Mouse (Mus musculus) limb, embryonic 11.5 days (tissue): ENCODE results near the gene Rims4. TPM values are rescaled to one million over a fixed set of nuclear protein-coding genes. Genes with fewer than 3 reads are reported as not detected.
A peak's percentile ranks its signal among the peaks of the same experiment; 100 is the strongest.

Source experiments
- ATAC-seq: fragments of 200-750 bp; cut with Nextera tagmentation; 2 replicates; pipeline ENCODE4 v1.8.0; 2017; ENCODE audit warnings: low read depth; ENCODE audit not compliant: insufficient number of reproducible peaks, low FRiP score, low TSS enrichment
- DNase-seq: peaks from one replicate; pipeline ENCODE4 v3.0.0-alpha.2; 2015; ENCODE audit warnings: low spot score
- H3K27ac ChIP-seq: fragments of 300-500 bp; sonication (generic); replicated peaks from 2 replicates; pipeline ENCODE4 v1.5.1; 2014; ENCODE audit warnings: low read depth, mild to moderate bottlenecking, low read length
- H3K27me3 ChIP-seq: fragments of 300-500 bp; sonication (generic); 2 replicates; pipeline ENCODE4 v1.6.1; 2014; ENCODE audit warnings: mild to moderate bottlenecking, low read length, mixed read lengths; ENCODE audit not compliant: control insufficient read depth, insufficient read depth
- H3K36me3 ChIP-seq: fragments of 300-500 bp; sonication (generic); 2 replicates; pipeline ENCODE4 v1.6.1; 2014; ENCODE audit warnings: mild to moderate bottlenecking, low read length, moderate library complexity, mixed read lengths; ENCODE audit not compliant: control insufficient read depth, insufficient read depth
- H3K4me1 ChIP-seq: fragments of 300-500 bp; sonication (generic); 2 replicates; pipeline ENCODE4 v1.6.1; 2014; ENCODE audit warnings: low read length, mixed read lengths; ENCODE audit not compliant: control insufficient read depth, insufficient read depth
- H3K4me2 ChIP-seq: fragments of 300-500 bp; sonication (generic); 2 replicates; pipeline ENCODE4 v1.6.1; 2014; ENCODE audit warnings: low read depth, mild to moderate bottlenecking, moderate library complexity; ENCODE audit not compliant: severe bottlenecking
- H3K4me3 ChIP-seq: fragments of 300-500 bp; sonication (generic); 2 replicates; pipeline ENCODE4 v1.5.1; 2014; ENCODE audit warnings: low read depth, low read length
- H3K9ac ChIP-seq: fragments of 300-500 bp; sonication (generic); 2 replicates; pipeline ENCODE4 v1.6.1; 2014; ENCODE audit warnings: mild to moderate bottlenecking, low read length
- H3K9me3 ChIP-seq: fragments of 300-500 bp; sonication (generic); 2 replicates; pipeline ENCODE4 v1.6.1; 2016; ENCODE audit warnings: low read length; ENCODE audit not compliant: control insufficient read depth
- WGBS: fragments of 180-500 bp; shearing (Covaris S2); extraction: QIAGEN DNeasy Blood & Tissue Kit; methylation state at CpG from one replicate; pipeline ENCODE4 v1.1.7; 2014; 5-methylcytosine and 5-hydroxymethylcytosine counted together
- polyA plus RNA-seq: library from polyadenylated mRNA; unstranded; fragments of >200 nt; fragmentation: Nextera tagmentation; extraction: Ambion mirVana; gene quantifications from 2 replicates; pipeline ENCODE4 v1.2.1, GENCODE M21; 2014

Gene Rims4
- polyA plus RNA-seq, result 0.06 and 0.16 TPM in 2 replicates

DNA sequence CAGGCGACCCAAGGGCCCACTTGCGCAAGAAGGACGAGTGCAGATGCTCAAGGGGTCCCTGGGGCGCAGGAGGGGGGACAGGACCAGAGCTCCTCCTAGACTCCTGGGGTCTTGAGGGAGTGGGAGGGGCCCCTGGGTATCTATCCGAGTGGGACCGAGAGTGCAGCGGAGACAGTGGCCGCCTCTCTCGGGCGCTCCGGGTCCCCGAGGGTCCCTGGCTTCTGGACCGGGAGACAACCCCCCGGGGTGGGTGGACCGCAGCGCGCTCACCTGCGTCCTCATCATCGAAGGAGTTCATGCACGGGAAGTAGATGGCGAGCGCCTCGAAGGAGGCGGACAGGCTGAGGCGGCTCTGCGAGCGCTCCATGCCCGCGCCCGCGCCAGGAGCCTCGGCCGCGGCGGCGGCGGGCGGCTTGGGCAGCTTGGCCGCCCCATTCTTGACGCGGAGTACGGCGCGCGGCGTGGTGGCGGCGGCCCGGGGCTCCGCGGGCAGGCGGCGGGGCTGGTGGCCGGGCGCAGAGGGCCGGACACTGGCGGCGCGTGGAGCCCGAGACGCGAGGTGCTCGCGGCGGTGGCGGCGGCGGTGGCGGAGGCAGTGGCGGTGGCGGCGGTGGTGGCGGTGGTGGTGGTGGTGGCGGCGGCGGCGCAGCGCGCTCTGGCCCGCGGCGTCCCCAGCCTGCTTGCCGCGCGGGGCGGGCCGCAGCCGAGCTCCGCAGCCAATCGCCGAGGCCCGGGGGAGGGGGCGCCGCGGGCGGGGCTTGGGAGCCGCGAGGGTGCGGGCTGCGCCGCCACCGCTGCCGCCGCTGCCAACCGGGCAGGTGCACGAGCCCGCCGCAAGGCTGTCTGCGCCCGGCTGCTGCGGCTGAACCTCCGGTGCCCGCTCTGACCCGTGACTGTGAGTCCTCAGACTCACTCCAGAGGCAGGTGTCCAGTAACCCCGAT is at the start of gene Rims4:
Gene Rims4 (minus strand): TSS at position 367 of the 942 bp plus-strand sequence.
- DNase-seq (peak; percentile 51), ATAC-seq (peak; percentile 44; the same call in 1 of the 2 replicates)
- peak within 1 kb of the TSS; percentile 27; the same call in 1 of the 2 replicates for H3K9ac ChIP-seq
- no peaks in the 10 kb centered on the region for H3K36me3 ChIP-seq
- no peaks in the 10 kb centered on the region for H3K9me3 ChIP-seq
- WGBS, result under 1% methylated on average over 77 of the region's 115 CpGs
- peaks cover 7% of the 10 kb centered on the region for H3K4me1 ChIP-seq
- H3K27me3 ChIP-seq, result peaks cover 64% of the 10 kb centered on the region
- H3K27ac ChIP-seq, result no peak within 1 kb of the TSS
- H3K4me2 ChIP-seq, result peak within 1 kb of the TSS; percentile 93
- peak within 1 kb of the TSS; percentile 38 for H3K4me3 ChIP-seq

DNA sequence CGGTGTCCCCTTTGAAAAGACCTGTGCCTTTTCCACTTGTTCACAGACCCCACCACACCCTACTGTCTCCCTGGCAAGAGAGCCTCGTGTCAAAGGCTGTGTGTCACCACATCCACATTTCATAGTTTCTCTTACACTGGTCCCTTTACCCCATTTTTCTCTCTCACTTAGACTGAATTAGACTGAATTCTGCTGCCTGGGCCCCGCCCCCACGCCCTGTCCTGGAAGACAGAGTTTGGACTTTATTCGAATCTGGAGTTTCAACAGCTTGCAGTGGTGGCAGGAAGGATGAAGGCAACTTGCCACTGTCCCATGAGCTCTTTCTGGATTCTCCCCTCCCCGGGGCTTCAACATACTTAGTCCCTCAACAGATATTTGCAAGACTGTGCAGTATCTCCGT is 47.2 kb upstream of the Rims4 start:
- Histone ChIP-seq H3K27ac (no peak overlapping the region), H3K4me3 (no peak overlapping the region), H3K4me2 (no peak overlapping the region), H3K4me1 (no peaks in the 10 kb centered on the region), H3K27me3 (no peaks in the 10 kb centered on the region), H3K9ac (no peak overlapping the region), H3K9me3 (no peaks in the 10 kb centered on the region), H3K36me3 (no peaks in the 10 kb centered on the region)
- no peak for DNase-seq
- WGBS, result 74% methylated on average over 7 of the region's 7 CpGs
- no peak for ATAC-seq

DNA sequence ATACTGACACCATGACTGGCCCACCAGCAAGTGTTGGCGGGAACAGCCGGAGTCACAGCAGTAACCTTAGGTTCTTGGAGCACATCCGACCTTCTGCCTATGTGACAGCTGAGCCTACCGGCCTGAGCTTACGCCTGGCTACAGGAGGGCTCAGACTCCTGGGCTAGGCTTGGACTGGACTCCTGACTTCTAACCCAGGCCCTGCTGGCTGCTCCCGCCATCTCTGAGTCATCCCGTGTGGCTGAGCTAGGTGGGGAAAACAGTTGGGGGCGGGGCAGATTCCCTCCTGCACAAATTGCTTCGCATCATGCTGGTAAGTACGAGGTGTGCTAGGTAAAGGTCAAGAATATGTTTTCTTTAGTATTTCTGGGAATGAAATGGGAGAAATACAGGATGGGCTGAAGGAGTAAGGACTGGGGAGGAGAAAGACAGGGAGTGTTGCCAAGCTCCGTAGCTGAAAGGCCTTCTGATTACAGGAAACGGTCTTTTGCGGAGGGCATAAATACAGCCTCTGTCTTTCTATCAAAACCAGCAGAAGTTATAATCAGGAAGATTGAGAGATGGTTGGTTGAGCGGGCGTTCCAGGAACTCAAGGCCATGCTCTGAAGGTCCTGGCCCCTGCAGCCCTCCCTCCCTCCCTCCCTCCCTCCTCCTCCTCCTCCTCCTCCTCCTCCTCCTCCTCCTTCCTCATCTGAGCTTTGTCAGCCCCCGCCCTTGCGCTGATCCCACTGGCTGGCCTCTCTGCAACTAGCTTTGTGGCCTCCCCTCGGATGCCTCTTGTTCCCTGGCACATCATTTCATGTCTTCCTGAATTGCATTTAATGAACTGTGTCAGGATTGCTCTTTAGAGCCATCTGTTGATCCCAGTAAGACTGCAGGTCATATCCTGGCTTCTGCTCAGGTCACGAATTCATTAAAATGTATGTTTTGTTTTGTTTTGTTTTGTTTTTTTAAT is 46.4 kb upstream of the Rims4 start:
- DNase-seq, result no peak

DNA sequence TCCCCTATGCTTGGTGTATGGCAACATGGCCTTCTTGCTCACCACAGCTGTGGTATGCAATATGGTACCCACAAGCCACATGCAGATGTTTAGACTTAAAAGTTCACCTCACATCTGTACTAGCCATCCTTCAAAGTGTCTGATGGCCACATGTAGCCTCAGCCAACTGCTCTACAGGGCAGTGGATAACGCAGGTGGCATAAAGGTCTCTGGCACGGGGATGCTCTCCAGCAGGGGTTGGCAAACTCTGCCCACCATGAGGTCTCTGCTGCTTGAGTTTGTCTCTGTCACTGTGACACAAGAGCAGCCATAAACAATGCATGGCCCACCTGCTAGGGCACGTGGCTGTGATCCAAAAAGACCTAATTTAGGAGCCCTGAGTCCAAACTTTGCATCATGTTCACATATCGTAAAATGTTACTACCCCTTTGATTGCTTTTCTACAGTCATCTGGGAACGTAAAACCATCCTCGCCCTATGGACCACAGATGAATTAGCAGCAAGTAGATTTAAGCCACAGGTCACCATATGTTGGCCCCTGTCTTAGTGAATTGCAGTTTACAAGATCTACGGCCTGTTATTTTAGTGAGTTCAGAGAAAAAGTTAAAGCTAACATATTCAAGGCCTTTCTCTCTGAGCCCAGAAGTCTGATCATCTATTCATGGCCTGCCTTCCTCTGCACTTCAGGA is 35.3 kb upstream of the Rims4 start:
- Histone ChIP-seq H3K27ac (no peak overlapping the region), H3K9ac (no peak overlapping the region), H3K9me3 (no peaks in the 10 kb centered on the region), H3K4me3 (no peak overlapping the region), H3K4me2 (no peak overlapping the region), H3K27me3 (peaks cover 6% of the 10 kb centered on the region; the same call in 1 of the 2 replicates), H3K36me3 (no peaks in the 10 kb centered on the region), H3K4me1 (peaks cover 7% of the 10 kb centered on the region)
- 17% methylated on average over 7 of the region's 7 CpGs for WGBS
- no peak for ATAC-seq
- DNase-seq, result peak; percentile 37

More for the DNA sequence above, 46.4 kb upstream of the Rims4 start:
- Histone ChIP-seq H3K27me3 (no peaks in the 10 kb centered on the region), H3K4me2 (no peak overlapping the region), H3K36me3 (no peaks in the 10 kb centered on the region), H3K9me3 (no peaks in the 10 kb centered on the region), H3K27ac (no peak overlapping the region), H3K4me1 (no peaks in the 10 kb centered on the region), H3K9ac (no peak overlapping the region), H3K4me3 (no peak overlapping the region)
- 75% methylated on average over 17 of the region's 19 CpGs for WGBS
- ATAC-seq, result no peak

DNA sequence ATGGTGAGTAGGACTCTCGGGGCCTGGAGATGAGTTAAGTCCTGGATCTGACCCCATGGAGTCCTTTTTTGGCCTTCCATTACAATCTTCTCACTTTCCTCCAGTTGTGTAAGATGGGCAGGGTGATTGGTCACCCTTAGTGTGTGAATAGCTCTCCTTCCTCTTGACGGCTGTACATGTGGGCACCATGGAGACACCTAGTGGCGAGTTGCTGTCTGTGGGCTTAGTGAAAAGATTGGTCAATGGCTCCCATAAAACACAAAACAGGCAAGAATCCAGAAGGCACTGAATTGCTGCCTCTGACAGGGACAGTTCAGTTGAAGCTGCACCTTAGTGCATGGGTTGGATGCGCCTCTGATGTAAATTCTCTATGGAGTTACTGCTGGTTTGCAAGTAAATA is 33.3 kb upstream of the Rims4 start:
- no peaks in the 10 kb centered on the region for H3K9me3 ChIP-seq
- DNase-seq, result peak; percentile 63
- peaks cover 7% of the 10 kb centered on the region for H3K4me1 ChIP-seq
- H3K9ac ChIP-seq, result no peak overlapping the region
- H3K27ac ChIP-seq, result no peak overlapping the region
- no peak overlapping the region for H3K4me3 ChIP-seq
- 27% methylated on average over 4 of the region's 4 CpGs for WGBS
- H3K4me2 ChIP-seq, result no peak overlapping the region
- no peaks in the 10 kb centered on the region for H3K36me3 ChIP-seq
- ATAC-seq, result no peak
- H3K27me3 ChIP-seq, result peaks cover 11% of the 10 kb centered on the region; the same call in 1 of the 2 replicates

DNA sequence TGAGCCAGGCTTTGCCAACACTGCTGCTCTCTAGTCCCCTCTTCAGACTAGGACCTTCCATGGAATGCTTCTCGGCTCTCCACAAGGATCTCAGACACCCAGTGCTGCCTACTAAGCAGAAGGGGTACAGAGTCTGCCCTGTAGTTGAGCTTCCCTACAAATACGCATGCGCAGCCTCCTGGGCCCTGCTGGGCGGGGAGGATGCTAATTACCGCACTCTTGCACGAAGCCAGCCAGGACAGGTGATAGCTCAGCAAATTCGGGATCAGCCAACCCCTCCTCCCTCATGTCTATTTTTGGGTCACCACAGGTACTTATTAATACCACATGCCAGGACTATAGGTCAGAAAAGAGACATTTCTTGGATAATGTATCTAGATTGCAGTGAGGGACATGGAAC is 29.5 kb upstream of the Rims4 start:
- H3K9ac ChIP-seq, result no peak overlapping the region
- H3K27me3 ChIP-seq, result peaks cover 11% of the 10 kb centered on the region; the same call in 1 of the 2 replicates
- no peak overlapping the region for H3K4me2 ChIP-seq
- no peak for ATAC-seq
- no peak overlapping the region for H3K27ac ChIP-seq
- H3K4me3 ChIP-seq, result no peak overlapping the region
- H3K4me1 ChIP-seq, result no peaks in the 10 kb centered on the region
- no peaks in the 10 kb centered on the region for H3K36me3 ChIP-seq
- H3K9me3 ChIP-seq, result no peaks in the 10 kb centered on the region
- 61% methylated on average over 7 of the region's 7 CpGs for WGBS
- DNase-seq, result no peak

DNA sequence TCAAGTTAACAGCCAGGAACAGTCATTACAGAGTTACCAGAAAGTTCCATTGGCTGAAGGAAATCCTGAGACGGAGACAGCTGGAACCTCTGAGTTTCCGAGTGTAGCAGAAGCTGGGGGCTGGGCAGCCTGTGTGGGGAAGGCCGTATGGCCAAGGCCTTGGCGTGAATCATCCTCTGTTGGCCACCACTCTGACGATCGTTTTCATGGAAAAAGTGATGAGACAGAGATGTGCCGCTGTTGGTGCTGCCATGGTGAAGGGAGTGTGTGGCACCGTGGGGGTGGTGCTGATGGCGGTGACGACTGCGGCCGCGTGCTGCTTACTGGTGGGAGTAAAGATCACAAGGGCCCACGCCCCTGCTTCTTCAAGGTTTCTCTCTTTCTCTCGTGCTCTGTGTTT is 27.7 kb upstream of the Rims4 start:
- Histone ChIP-seq H3K27ac (no peak overlapping the region), H3K4me3 (no peak overlapping the region), H3K27me3 (peaks cover 11% of the 10 kb centered on the region; the same call in 1 of the 2 replicates), H3K9ac (no peak overlapping the region), H3K36me3 (no peaks in the 10 kb centered on the region), H3K4me2 (no peak overlapping the region), H3K4me1 (no peaks in the 10 kb centered on the region), H3K9me3 (no peaks in the 10 kb centered on the region)
- DNase-seq (no peak), ATAC-seq (no peak)
- 79% methylated on average over 15 of the region's 15 CpGs for WGBS
